Mouse (Mus musculus) CH12.LX (cell line): ENCODE data around the gene Emx2. TPM values are rescaled to one million over a fixed set of nuclear protein-coding genes. Genes with fewer than 3 reads are reported as not detected.

ENCODE experiments used
- DNase-seq: peaks from one replicate; pipeline ENCODE4 v3.0.0-alpha.2; 2013; ENCODE audit errors: extremely low read depth
- H3K27ac ChIP-seq: 2 replicates; pipeline ENCODE4 v1.5.1; 2012; ENCODE audit warnings: low read depth, mild to moderate bottlenecking, control low read depth, moderate library complexity; ENCODE audit not compliant: insufficient read depth
- H3K27me3 ChIP-seq: replicated peaks from 2 replicates; pipeline ENCODE3; 2012; ENCODE audit warnings: inconsistent platforms
- H3K36me3 ChIP-seq, 2 experiments: replicated peaks in 1 of 2; 2 replicates each; pipeline versions ENCODE3 to v1.6.1; 2012; ENCODE audit warnings: inconsistent platforms in 1 of 2, low read length in 1 of 2, mild to moderate bottlenecking in 1 of 2, mixed read lengths in 1 of 2, moderate library complexity in 1 of 2; ENCODE audit not compliant: control insufficient read depth in 1 of 2, insufficient read depth in 1 of 2
- H3K4me1 ChIP-seq, 2 experiments: 2 replicates each; pipeline ENCODE4 v1.6.1; 2012; ENCODE audit warnings: inconsistent platforms in 1 of 2, moderate library complexity in 1 of 2; ENCODE audit not compliant: insufficient read depth in 2 of 2, control insufficient read depth in 1 of 2
- H3K4me2 ChIP-seq: 2 replicates; pipeline ENCODE4 v1.6.1; 2012; ENCODE audit warnings: low read depth, mild to moderate bottlenecking, control low read depth; ENCODE audit not compliant: poor library complexity, insufficient read depth, severe bottlenecking
- H3K4me3 ChIP-seq, 3 experiments: fragments of 150-350 bp in 1 of 3; sonication (generic) in 1 of 3; replicated peaks in 1 of 3; 2 replicates each; pipeline versions ENCODE3 to v1.5.1; 2011 to 2012; ENCODE audit warnings: low read depth in 2 of 3, low read length in 2 of 3, mild to moderate bottlenecking in 2 of 3, moderate library complexity in 2 of 3, control low read depth in 1 of 3, improper control_type of control experiment in 1 of 3, inconsistent platforms in 1 of 3, mixed read lengths in 1 of 3; ENCODE audit not compliant: poor library complexity in 1 of 3
- H3K79me2 ChIP-seq: replicated peaks from 2 replicates; pipeline ENCODE4 v1.6.1; 2012; ENCODE audit warnings: mild to moderate bottlenecking, moderate library complexity; ENCODE audit not compliant: control insufficient read depth, poor library complexity, insufficient read depth, severe bottlenecking; ENCODE audit errors: extremely low read depth
- H3K9ac ChIP-seq: 2 replicates; pipeline ENCODE4 v1.6.1; 2012; ENCODE audit warnings: low read depth, mild to moderate bottlenecking, control low read depth, moderate library complexity; ENCODE audit not compliant: insufficient read depth
- H3K9me3 ChIP-seq: replicated peaks from 2 replicates; pipeline ENCODE3; 2012; ENCODE audit warnings: low read length, inconsistent platforms, mixed read lengths
- CHD1 ChIP-seq: IDR thresholded peaks from 2 replicates; pipeline ENCODE4 v1.6.1; 2012; ENCODE audit warnings: low read depth, low read length, improper control_type of control experiment, inconsistent platforms
- E2F4 ChIP-seq: IDR thresholded peaks from 2 replicates; pipeline ENCODE4 v1.6.1; 2011; ENCODE audit warnings: low read depth, low read length, improper control_type of control experiment; ENCODE audit not compliant: insufficient replicate concordance
- ELF1 ChIP-seq: IDR thresholded peaks from 2 replicates; pipeline ENCODE4 v1.6.1; 2014; ENCODE audit warnings: low read depth, mild to moderate bottlenecking, inconsistent platforms, low read length, improper control_type of control experiment
- EP300 ChIP-seq: IDR thresholded peaks from 2 replicates; pipeline ENCODE4 v1.6.1; 2011; ENCODE audit warnings: low read length, improper control_type of control experiment
- GABPA ChIP-seq: IDR thresholded peaks from 2 replicates; pipeline ENCODE4 v1.6.1; 2012; ENCODE audit warnings: low read depth, low read length, improper control_type of control experiment, inconsistent platforms; ENCODE audit not compliant: insufficient replicate concordance
- HCFC1 ChIP-seq: IDR thresholded peaks from 2 replicates; pipeline ENCODE4 v1.6.1; 2012; ENCODE audit warnings: low read depth, mild to moderate bottlenecking, inconsistent platforms, low read length, improper control_type of control experiment
- IRF4 ChIP-seq: IDR thresholded peaks from 2 replicates; pipeline ENCODE4 v1.6.1; 2014; ENCODE audit warnings: low read depth, mild to moderate bottlenecking, inconsistent platforms, low read length, improper control_type of control experiment
- JUN ChIP-seq: IDR thresholded peaks from 2 replicates; pipeline ENCODE4 v1.6.1; 2011; ENCODE audit warnings: low read depth, mild to moderate bottlenecking, low read length, improper control_type of control experiment, moderate library complexity; ENCODE audit not compliant: insufficient read depth
- MAX ChIP-seq: IDR thresholded peaks from 2 replicates; pipeline ENCODE4 v1.6.1; 2011; ENCODE audit warnings: low read length, improper control_type of control experiment
- MEF2A ChIP-seq: IDR thresholded peaks from 2 replicates; pipeline ENCODE4 v1.6.1; 2014; ENCODE audit warnings: low read depth, mild to moderate bottlenecking, inconsistent platforms, low read length, improper control_type of control experiment, borderline replicate concordance
- MXI1 ChIP-seq: IDR thresholded peaks from 2 replicates; pipeline ENCODE4 v1.6.1; 2011; ENCODE audit warnings: mild to moderate bottlenecking, low read depth, low read length, improper control_type of control experiment
- MYC ChIP-seq: IDR thresholded peaks from 2 replicates; pipeline ENCODE4 v1.6.1; 2011; ENCODE audit warnings: low read depth, mild to moderate bottlenecking, improper control_type of control experiment, low read length
- NRF1 ChIP-seq: IDR thresholded peaks from 2 replicates; pipeline ENCODE4 v1.6.1; 2014; ENCODE audit warnings: low read depth, mild to moderate bottlenecking, inconsistent platforms, low read length, improper control_type of control experiment, moderate library complexity
- PAX5 ChIP-seq: IDR thresholded peaks from 2 replicates; pipeline ENCODE4 v1.6.1; 2012; ENCODE audit warnings: low read length, inconsistent platforms, mixed read lengths
- POLR2AphosphoS2 ChIP-seq: IDR thresholded peaks from 2 replicates; pipeline ENCODE4 v1.6.1; 2011; ENCODE audit warnings: low read depth, low read length, improper control_type of control experiment
- RAD21 ChIP-seq: IDR thresholded peaks from 2 replicates; pipeline ENCODE4 v1.6.1; 2011; ENCODE audit warnings: low read depth, mild to moderate bottlenecking, low read length, improper control_type of control experiment, moderate library complexity
- RCOR1 ChIP-seq: conservative IDR thresholded peaks from 2 replicates; pipeline ENCODE4 v1.6.1; 2012; ENCODE audit warnings: low read depth, mild to moderate bottlenecking, inconsistent platforms, low read length, improper control_type of control experiment
- SIN3A ChIP-seq: IDR thresholded peaks from 2 replicates; pipeline ENCODE4 v1.6.1; 2012; ENCODE audit warnings: low read length, improper control_type of control experiment, inconsistent platforms
- TBP ChIP-seq: conservative IDR thresholded peaks from 2 replicates; pipeline ENCODE4 v1.6.1; 2011; ENCODE audit warnings: low read depth, low read length, improper control_type of control experiment
- TCF12 ChIP-seq: IDR thresholded peaks from 2 replicates; pipeline ENCODE4 v1.6.1; 2014; ENCODE audit warnings: low read depth, mild to moderate bottlenecking, inconsistent platforms, low read length, improper control_type of control experiment
- ZC3H11A ChIP-seq: IDR thresholded peaks from 2 replicates; pipeline ENCODE4 v1.6.1; 2012; ENCODE audit warnings: low read depth, mild to moderate bottlenecking, inconsistent platforms, low read length, improper control_type of control experiment
- ZMIZ1 ChIP-seq: IDR thresholded peaks from 2 replicates; pipeline ENCODE4 v1.6.1; 2012; ENCODE audit warnings: low read depth, mild to moderate bottlenecking, inconsistent platforms, low read length, improper control_type of control experiment
- dilution Hi-C: fragments of 300-500 bp; cut with MboI; formaldehyde crosslinking; loops from 2 replicates; pipeline ENCODE4 v1.14.3; 2020; ENCODE audit warnings: low sequenced_read_pairs; ENCODE audit not compliant: extremely low pct_unique_long_range_greater_than_20kb, extremely low pct_ligation_motif_present
- in situ Hi-C: fragments of 300-500 bp; cut with MboI; formaldehyde crosslinking; loops from 3 replicates; pipeline ENCODE4 v1.14.3; 2019; ENCODE audit warnings: low sequenced_read_pairs, low pct_ligation_motif_present, low pct_unique_long_range_greater_than_20kb, mixed read lengths
- polyA plus RNA-seq: library from polyadenylated mRNA; unstranded; fragments of >175 nt; gene quantifications from 2 replicates; pipeline ENCODE4 v1.2.1, GENCODE M21; 2012; ENCODE audit warnings: low read depth; ENCODE audit not compliant: insufficient read length
- total RNA-seq, 2 experiments: library from RNA; depleted of rRNA; stranded (reverse); fragments of 300-350 nt in 1 of 2; fragments of >200 nt in 1 of 2; gene quantifications; 2 replicates each; pipeline ENCODE4 v1.2.3; 2012 to 2014

Gene Emx2
- total and polyA plus RNA-seq, 3 experiments, result not detected

DNA sequence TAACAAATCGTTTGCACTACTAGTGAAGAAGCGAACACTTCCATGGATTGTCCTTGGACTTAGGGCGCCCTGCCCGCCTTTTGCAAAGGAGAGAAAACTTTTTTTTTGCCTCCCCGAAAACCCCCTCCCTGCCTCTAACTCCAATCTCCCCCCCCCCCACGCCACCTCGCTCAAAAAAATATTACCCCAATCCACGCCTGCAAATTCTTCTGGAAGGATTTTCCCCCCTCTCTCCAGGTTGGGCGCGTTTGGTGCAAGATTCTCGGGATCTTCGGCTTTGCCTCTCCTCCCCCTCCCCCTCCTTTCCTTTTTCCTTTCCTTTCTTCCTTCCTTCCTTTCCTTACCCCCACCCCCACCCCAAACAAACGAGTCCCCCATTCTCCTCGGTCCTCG lies 567 bp downstream of the Emx2 start:
- peaks cover 24% of the 10 kb centered on the region for H3K9me3 ChIP-seq
- H3K9ac ChIP-seq, result no peak overlapping the region
- H3K79me2 ChIP-seq, result no peaks in the 10 kb centered on the region
- no peak overlapping the region for H3K4me3 ChIP-seq
- H3K36me3 ChIP-seq, result no peaks in the 10 kb centered on the region
- DNase-seq, result no peak
- H3K27me3 ChIP-seq, result no peaks in the 10 kb centered on the region
- TF ChIP-seq NRF1 (no peak), IRF4 (no peak), ZMIZ1 (no peak), JUN (no peak), CHD1 (no peak), ZC3H11A (no peak), MXI1 (no peak), RAD21 (no peak), RCOR1 (no peak)
- H3K27ac ChIP-seq, result no peak overlapping the region
- no peak overlapping the region for H3K4me2 ChIP-seq
- in situ Hi-C loops, result no loop called here
- dilution Hi-C loops, result no loop called here
- H3K4me1 ChIP-seq, result no peaks in the 10 kb centered on the region

DNA sequence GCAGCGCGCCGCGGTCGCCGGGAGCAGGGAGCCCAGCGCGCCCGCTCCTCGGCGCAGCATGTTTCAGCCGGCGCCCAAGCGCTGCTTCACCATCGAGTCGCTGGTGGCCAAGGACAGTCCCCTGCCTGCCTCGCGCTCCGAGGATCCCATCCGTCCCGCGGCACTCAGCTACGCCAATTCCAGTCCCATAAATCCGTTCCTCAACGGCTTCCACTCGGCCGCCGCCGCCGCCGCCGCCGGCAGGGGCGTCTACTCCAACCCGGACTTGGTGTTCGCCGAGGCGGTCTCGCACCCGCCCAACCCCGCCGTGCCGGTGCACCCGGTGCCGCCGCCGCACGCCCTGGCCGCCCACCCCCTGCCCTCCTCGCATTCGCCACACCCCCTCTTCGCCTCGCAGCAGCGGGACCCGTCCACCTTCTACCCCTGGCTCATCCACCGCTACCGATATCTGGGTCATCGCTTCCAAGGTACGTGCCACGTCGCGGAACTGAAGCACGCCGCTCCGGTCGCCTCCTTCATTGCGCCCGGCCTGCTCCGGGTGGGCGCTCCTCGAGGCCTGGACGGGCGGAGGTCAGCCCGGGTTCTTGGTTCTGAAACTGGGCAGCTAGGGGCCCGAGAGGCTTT lies 1.1 kb downstream of the Emx2 start:
- Histone ChIP-seq H3K4me1 (no peaks in the 10 kb centered on the region), H3K27ac (no peak overlapping the region), H3K4me2 (no peak overlapping the region), H3K27me3 (no peaks in the 10 kb centered on the region), H3K36me3 (no peaks in the 10 kb centered on the region)
- in situ Hi-C loops, result no loop called here
- TF ChIP-seq POLR2AphosphoS2 (no peak), JUN (no peak), NRF1 (no peak), MEF2A (no peak), MXI1 (no peak), SIN3A (no peak), TBP (no peak), HCFC1 (no peak), RAD21 (no peak), E2F4 (no peak), ELF1 (no peak), EP300 (no peak), MAX (no peak), GABPA (no peak), PAX5 (no peak), TCF12 (no peak), MYC (no peak)
- TF ChIP-seq, all 38 proteins: peak for 0
- H3K79me2 ChIP-seq, result no peaks in the 10 kb centered on the region
- peaks cover 24% of the 10 kb centered on the region for H3K9me3 ChIP-seq
- no peak for DNase-seq
- dilution Hi-C loops, result no loop called here
- H3K9ac ChIP-seq, result no peak overlapping the region
- no peak overlapping the region for H3K4me3 ChIP-seq
